Mouse (Mus musculus) thymus, adult 2 months (tissue): ENCODE results near the gene Sel1l. TPM values are rescaled to one million over a fixed set of nuclear protein-coding genes. Genes with fewer than 3 reads are reported as not detected.

Experiments used
- DNase-seq: peaks from one replicate; pipeline ENCODE4 v3.0.0; 2021
- H3K27ac ChIP-seq: fragments of 200-500 bp; 2 replicates; pipeline ENCODE4 v1.5.1; 2012; ENCODE audit warnings: low read length, control low read depth; ENCODE audit not compliant: control insufficient read depth, insufficient read depth
- H3K27me3 ChIP-seq: fragments of 200-500 bp; 2 replicates; pipeline ENCODE4 v1.6.1; 2012; ENCODE audit warnings: mild to moderate bottlenecking, low read length, moderate library complexity, mixed read lengths; ENCODE audit not compliant: control insufficient read depth, insufficient read depth
- H3K36me3 ChIP-seq: fragments of 200-500 bp; 2 replicates; pipeline ENCODE4 v1.6.1; 2012; ENCODE audit warnings: mild to moderate bottlenecking, low read length, moderate library complexity; ENCODE audit not compliant: control insufficient read depth, insufficient read depth
- H3K4me1 ChIP-seq: fragments of 200-500 bp; replicated peaks from 2 replicates; pipeline ENCODE4 v1.6.1; 2012; ENCODE audit warnings: low read length; ENCODE audit not compliant: control insufficient read depth, insufficient read depth
- H3K4me3 ChIP-seq: fragments of 200-500 bp; 2 replicates; pipeline ENCODE4 v1.5.1; 2012; ENCODE audit warnings: mild to moderate bottlenecking, low read length, control low read depth, moderate library complexity; ENCODE audit not compliant: control insufficient read depth, insufficient read depth
- CTCF ChIP-seq: fragments of 200-500 bp; IDR thresholded peaks from 2 replicates; pipeline ENCODE4 v1.5.1; 2012; ENCODE audit warnings: mild to moderate bottlenecking, control low read depth, low read length, moderate library complexity, borderline replicate concordance; ENCODE audit not compliant: control insufficient read depth, poor library complexity, insufficient read depth; ENCODE audit errors: extremely low read depth
- POLR2A ChIP-seq: fragments of 200-500 bp; IDR thresholded peaks from 2 replicates; pipeline ENCODE4 v1.6.1; 2012; ENCODE audit warnings: mild to moderate bottlenecking, low read length, control low read depth, moderate library complexity; ENCODE audit not compliant: control insufficient read depth, poor library complexity, insufficient read depth; ENCODE audit errors: extremely low read depth
- WGBS: fragments of 180-500 bp; shearing (Covaris S2); methylation state at CpG from one replicate; pipeline ENCODE4 v1.1.7; 2018; 5-methylcytosine and 5-hydroxymethylcytosine counted together
- polyA plus RNA-seq: library from polyadenylated mRNA; depleted of rRNA; stranded (reverse); fragments of >200 nt; gene quantifications from 2 replicates; pipeline ENCODE4 v1.2.3, GENCODE M21; 2012

Sel1l gene
- polyA plus RNA-seq, 1 experiment: 48.5 TPM

DNA sequence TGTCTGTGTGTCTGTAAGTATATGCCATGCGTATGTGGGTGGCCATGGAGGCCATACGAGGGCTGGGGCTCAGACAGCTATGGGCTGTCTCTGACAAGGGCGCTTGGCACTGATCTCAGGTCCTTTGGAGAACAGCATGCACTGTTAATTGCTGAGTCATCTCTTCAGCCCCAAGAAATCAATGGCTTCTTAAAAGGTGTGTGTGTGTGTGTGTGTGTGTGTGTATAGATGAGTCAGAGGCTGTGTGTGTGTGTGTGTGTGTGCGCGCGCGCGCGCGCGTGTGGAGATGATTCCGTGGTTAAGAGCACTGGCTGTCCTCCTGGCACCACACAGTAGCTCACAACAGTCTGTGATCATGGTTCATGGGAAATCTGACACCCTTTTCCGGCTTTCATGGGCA lies 5.1 kb downstream of the Sel1l start:
- H3K27ac ChIP-seq: no peak overlapping the region
- WGBS: 97% methylated on average over 13 of the region's 13 CpGs
- H3K4me1 ChIP-seq: peaks cover 3% of the 10 kb centered on the region
- H3K27me3 ChIP-seq: no peaks in the 10 kb centered on the region
- TF ChIP-seq CTCF (no peak), POLR2A (no peak)
- no peak for DNase-seq
- H3K4me3 ChIP-seq: no peak overlapping the region
- peaks cover 21% of the 10 kb centered on the region for H3K36me3 ChIP-seq

DNA sequence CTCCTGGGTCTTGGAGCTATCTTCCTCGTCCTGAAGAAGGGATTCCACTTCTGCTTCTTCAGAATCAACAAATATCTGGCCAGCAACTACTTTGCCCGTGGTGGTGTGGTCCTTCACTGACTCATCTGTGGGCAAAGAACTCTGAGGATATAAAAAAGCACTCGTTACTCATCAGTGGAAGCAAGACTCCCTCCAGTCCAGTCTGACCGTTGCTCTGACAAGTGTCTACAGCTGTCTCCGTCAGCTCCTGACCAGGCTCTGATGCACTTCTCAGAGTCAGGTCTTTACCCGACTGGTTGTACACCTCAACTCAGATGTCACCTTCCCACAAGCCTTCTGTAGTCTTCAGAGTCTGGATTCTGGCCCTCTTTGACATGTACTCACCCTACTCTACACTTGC lies 7.2 kb downstream of the Sel1l start:
- no peaks in the 10 kb centered on the region for H3K27me3 ChIP-seq
- no peak for DNase-seq
- no peaks in the 10 kb centered on the region for H3K4me1 ChIP-seq
- TF ChIP-seq POLR2A (no peak), CTCF (no peak)
- H3K27ac ChIP-seq: no peak overlapping the region
- 94% methylated on average over 6 of the region's 6 CpGs for WGBS
- no peak overlapping the region for H3K4me3 ChIP-seq
- peaks cover 42% of the 10 kb centered on the region for H3K36me3 ChIP-seq

DNA sequence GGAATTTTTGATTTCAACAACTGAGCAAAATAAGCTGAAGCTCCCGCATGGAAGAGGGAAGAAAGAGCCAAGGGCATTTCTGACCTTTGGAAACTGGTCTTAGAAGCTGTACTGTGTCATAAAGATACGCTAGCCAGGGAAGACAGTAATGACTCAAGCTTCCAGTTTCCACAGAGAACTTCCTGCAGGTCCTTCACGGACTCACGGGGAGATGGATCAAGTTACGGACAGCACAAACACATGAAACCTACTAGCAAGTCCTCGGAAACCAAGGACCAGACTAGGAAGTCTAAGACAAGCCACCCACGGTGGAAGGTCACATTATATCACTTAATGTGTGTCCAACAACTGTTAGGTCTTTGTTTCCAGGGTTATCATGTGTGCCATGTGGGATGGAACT lies 10.7 kb downstream of the Sel1l start:
- Histone ChIP-seq H3K27me3 (no peaks in the 10 kb centered on the region), H3K4me1 (no peaks in the 10 kb centered on the region), H3K27ac (no peak overlapping the region), H3K4me3 (no peak overlapping the region), H3K36me3 (peaks cover 68% of the 10 kb centered on the region)
- TF ChIP-seq CTCF (no peak), POLR2A (no peak)
- 95% methylated on average over 7 of the region's 7 CpGs for WGBS
- no peak for DNase-seq

GRCm38 (mm10) chr12:91837401-91838065 lies 11.4 kb downstream of the Sel1l start:
- no peak overlapping the region for H3K4me3 ChIP-seq
- no peak for TF ChIP-seq CTCF
- TF ChIP-seq POLR2A: no peak
- peaks cover 75% of the 10 kb centered on the region for H3K36me3 ChIP-seq
- no peak overlapping the region for H3K27ac ChIP-seq
- 97% methylated on average over 7 of the region's 7 CpGs for WGBS
- no peaks in the 10 kb centered on the region for H3K27me3 ChIP-seq
- H3K4me1 ChIP-seq: no peaks in the 10 kb centered on the region
- DNase-seq: no peak

- Histone ChIP-seq H3K4me3 (no peak overlapping the region), H3K36me3 (peaks cover 70% of the 10 kb centered on the region), H3K27me3 (no peaks in the 10 kb centered on the region), H3K4me1 (no peaks in the 10 kb centered on the region), H3K27ac (no peak overlapping the region)
- TF ChIP-seq POLR2A (no peak), CTCF (no peak)
- no peak for DNase-seq
- WGBS: 93% methylated on average over 5 of the region's 5 CpGs
These were observed 15.0 kb downstream of the Sel1l start for GRCm38 (mm10) chr12:91833939-91834333.

DNA sequence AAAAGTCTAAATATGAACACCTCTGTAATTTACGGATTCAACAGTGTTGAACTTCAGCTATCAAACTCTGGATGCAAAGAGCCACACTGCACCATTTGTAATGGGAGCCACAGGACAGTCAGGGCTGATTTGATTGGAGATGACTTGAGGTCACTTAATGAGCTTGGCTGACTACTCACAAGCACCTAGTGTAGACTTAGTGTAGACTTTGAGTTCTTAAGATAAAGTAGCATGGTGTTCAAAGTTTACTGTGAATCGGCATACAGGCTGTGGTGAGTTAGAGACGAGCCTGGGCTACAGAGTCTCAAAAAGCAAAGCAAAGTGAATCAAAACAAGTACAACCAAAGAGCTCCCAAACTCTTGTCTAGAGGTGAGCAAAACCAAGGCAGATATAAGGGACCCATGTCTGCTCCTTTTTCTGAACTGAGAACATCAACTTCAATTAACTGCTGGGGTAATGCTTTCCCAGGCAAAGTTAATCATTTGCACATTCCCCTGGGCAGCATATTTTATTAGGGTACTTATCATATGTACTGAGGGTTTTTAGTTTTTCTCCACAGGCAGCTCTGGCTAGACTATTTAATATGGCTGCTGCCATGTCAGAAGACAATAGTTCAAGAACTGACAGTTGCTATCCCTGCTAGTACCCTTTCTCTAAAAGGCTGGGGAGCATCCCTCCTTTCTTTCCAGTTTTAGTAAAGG lies 15.6 kb downstream of the Sel1l start:
- Histone ChIP-seq H3K4me3 (no peak overlapping the region), H3K27ac (no peak overlapping the region), H3K36me3 (peaks cover 69% of the 10 kb centered on the region), H3K4me1 (no peaks in the 10 kb centered on the region), H3K27me3 (no peaks in the 10 kb centered on the region)
- WGBS: 97% methylated on average over 3 of the region's 3 CpGs
- DNase-seq: no peak
- TF ChIP-seq CTCF (no peak), POLR2A (no peak)
